Mouse (Mus musculus) liver, postnatal 0 days (tissue): ENCODE measurements around the gene Bank1. TPM values are rescaled to one million over a fixed set of nuclear protein-coding genes. Genes with fewer than 3 reads are reported as not detected.

Experiments used
- ATAC-seq: fragments of 200-750 bp; cut with Nextera tagmentation; 2 replicates; pipeline ENCODE4 v1.8.0; 2017; ENCODE audit warnings: mild to moderate bottlenecking, moderate library complexity
- DNase-seq: peaks from one replicate; pipeline ENCODE4 v3.0.0-alpha.2; 2016
- H3K27ac ChIP-seq: fragments of 300-500 bp; sonication (generic); 2 replicates; pipeline ENCODE4 v1.5.1; 2014; ENCODE audit warnings: antibody characterized with exemption, moderate library complexity, mild to moderate bottlenecking, low read depth
- H3K27me3 ChIP-seq: fragments of 300-500 bp; sonication (generic); 2 replicates; pipeline ENCODE4 v1.6.1; 2014; ENCODE audit warnings: low read length, control low read depth, mixed read lengths; ENCODE audit not compliant: insufficient read depth
- H3K36me3 ChIP-seq: fragments of 300-500 bp; sonication (generic); replicated peaks from 2 replicates; pipeline ENCODE4 v1.6.1; 2014; ENCODE audit warnings: mild to moderate bottlenecking, control low read depth, low read length, moderate library complexity, mixed read lengths; ENCODE audit not compliant: insufficient read depth
- H3K4me1 ChIP-seq: fragments of 300-500 bp; sonication (generic); 2 replicates; pipeline ENCODE4 v1.6.1; 2014; ENCODE audit warnings: antibody characterized with exemption, mild to moderate bottlenecking, control low read depth; ENCODE audit not compliant: insufficient read depth
- H3K4me2 ChIP-seq: fragments of 300-500 bp; sonication (generic); 2 replicates; pipeline ENCODE4 v1.6.1; 2014; ENCODE audit warnings: low read depth, mild to moderate bottlenecking, low read length, moderate library complexity, mixed read lengths
- H3K4me3 ChIP-seq: fragments of 300-500 bp; sonication (generic); 2 replicates; pipeline ENCODE4 v1.5.1; 2014; ENCODE audit warnings: low read depth, low read length
- H3K9ac ChIP-seq: fragments of 300-500 bp; sonication (generic); replicated peaks from 2 replicates; pipeline ENCODE4 v1.6.1; 2014; ENCODE audit warnings: mild to moderate bottlenecking, moderate library complexity
- H3K9me3 ChIP-seq: fragments of 300-500 bp; sonication (generic); 2 replicates; pipeline ENCODE4 v1.6.1; 2016; ENCODE audit warnings: mild to moderate bottlenecking, control low read depth, low read length, mixed read lengths
- CTCF ChIP-seq: sonication (generic); IDR thresholded peaks from 2 replicates; pipeline ENCODE4 v1.5.1; 2016; ENCODE audit warnings: antibody characterized with exemption, low read depth
- EP300 ChIP-seq: IDR thresholded peaks from 2 replicates; pipeline ENCODE4 v1.6.1; 2016; ENCODE audit warnings: antibody characterized with exemption, low read depth, mild to moderate bottlenecking
- WGBS: fragments of 180-500 bp; shearing (Covaris S2); extraction: QIAGEN DNeasy Blood & Tissue Kit; methylation state at CpG from one replicate; pipeline ENCODE4 v1.1.7; 2014; ENCODE audit not compliant: insufficient replicate concordance; 5-methylcytosine and 5-hydroxymethylcytosine counted together
- polyA plus RNA-seq: library from polyadenylated mRNA; unstranded; fragments of >200 nt; fragmentation: Nextera tagmentation; extraction: Ambion mirVana; gene quantifications from 2 replicates; pipeline ENCODE4 v1.2.1, GENCODE M21; 2015

Gene Bank1
- polyA plus RNA-seq, 1 experiment from 2014 or later = 3.0 TPM

GRCm38 (mm10) chr3:136171631-136172030 is 154.2 kb downstream of the Bank1 start:
- Histone ChIP-seq H3K27me3 (no peaks in the 10 kb centered on the region), H3K27ac (no peak overlapping the region), H3K36me3 (no peaks in the 10 kb centered on the region), H3K4me3 (no peak overlapping the region), H3K9me3 (no peaks in the 10 kb centered on the region), H3K4me2 (no peak overlapping the region), H3K9ac (no peak overlapping the region), H3K4me1 (no peaks in the 10 kb centered on the region)
- DNase-seq (no peak), ATAC-seq (no peak)
- TF ChIP-seq CTCF (no peak), EP300 (no peak)

GRCm38 (mm10) chr3:136168071-136168470 is 157.8 kb downstream of the Bank1 start:
- Histone ChIP-seq H3K27ac (no peak overlapping the region), H3K4me2 (no peak overlapping the region), H3K36me3 (no peaks in the 10 kb centered on the region), H3K9me3 (no peaks in the 10 kb centered on the region), H3K4me3 (no peak overlapping the region), H3K9ac (no peak overlapping the region), H3K27me3 (no peaks in the 10 kb centered on the region), H3K4me1 (no peaks in the 10 kb centered on the region)
- WGBS = 76% methylated on average over 4 of the region's 4 CpGs
- TF ChIP-seq CTCF = no peak
- ATAC-seq (no peak), DNase-seq (no peak)

- DNase-seq = no peak
- Histone ChIP-seq H3K4me2 (no peak overlapping the region), H3K27me3 (no peaks in the 10 kb centered on the region), H3K36me3 (no peaks in the 10 kb centered on the region), H3K27ac (no peak overlapping the region), H3K9ac (no peak overlapping the region), H3K4me3 (no peak overlapping the region), H3K4me1 (no peaks in the 10 kb centered on the region), H3K9me3 (no peaks in the 10 kb centered on the region)
- no peak for ATAC-seq
- TF ChIP-seq EP300 (no peak), CTCF (no peak)
- WGBS = 82% methylated on average over 4 of the region's 4 CpGs
Observed at GRCm38 (mm10) chr3:136166671-136167070, 159.2 kb downstream of the Bank1 start.

- TF ChIP-seq EP300 (no peak), CTCF (no peak)
- no peak overlapping the region for H3K9ac ChIP-seq
- no peaks in the 10 kb centered on the region for H3K27me3 ChIP-seq
- WGBS = 76% methylated on average over 2 of the region's 2 CpGs
- no peak overlapping the region for H3K4me2 ChIP-seq
- H3K9me3 ChIP-seq = no peaks in the 10 kb centered on the region
- H3K4me3 ChIP-seq = no peak overlapping the region
- H3K36me3 ChIP-seq = no peaks in the 10 kb centered on the region
- H3K27ac ChIP-seq = no peak overlapping the region
- no peak for ATAC-seq
- H3K4me1 ChIP-seq = no peaks in the 10 kb centered on the region
- no peak for DNase-seq
Observed at GRCm38 (mm10) chr3:136166033-136166361, 159.9 kb downstream of the Bank1 start.

- Histone ChIP-seq H3K4me1 (no peaks in the 10 kb centered on the region), H3K9me3 (no peaks in the 10 kb centered on the region), H3K36me3 (no peaks in the 10 kb centered on the region), H3K27me3 (no peaks in the 10 kb centered on the region), H3K9ac (no peak overlapping the region), H3K4me2 (no peak overlapping the region), H3K27ac (no peak overlapping the region), H3K4me3 (no peak overlapping the region)
- WGBS = 71% methylated on average over 7 of the region's 7 CpGs
- TF ChIP-seq CTCF (no peak), EP300 (no peak)
- ATAC-seq (no peak), DNase-seq (no peak)
Observed at GRCm38 (mm10) chr3:136165167-136166032, 160.5 kb downstream of the Bank1 start.

GRCm38 (mm10) chr3:136158059-136158458 is 167.8 kb downstream of the Bank1 start:
- TF ChIP-seq EP300 (no peak), CTCF (no peak)
- WGBS = 67% methylated on average over 2 of the region's 2 CpGs
- DNase-seq (no peak), ATAC-seq (no peak)
- no peaks in the 10 kb centered on the region for H3K4me1 ChIP-seq
- no peak overlapping the region for H3K4me3 ChIP-seq
- H3K9me3 ChIP-seq = no peaks in the 10 kb centered on the region
- no peaks in the 10 kb centered on the region for H3K36me3 ChIP-seq
- no peak overlapping the region for H3K9ac ChIP-seq
- H3K4me2 ChIP-seq = no peak overlapping the region
- no peaks in the 10 kb centered on the region for H3K27me3 ChIP-seq
- H3K27ac ChIP-seq = no peak overlapping the region

- no peaks in the 10 kb centered on the region for H3K4me1 ChIP-seq
- TF ChIP-seq EP300 (no peak), CTCF (no peak)
- H3K27ac ChIP-seq = no peak overlapping the region
- no peak overlapping the region for H3K4me2 ChIP-seq
- DNase-seq = no peak
- no peaks in the 10 kb centered on the region for H3K9me3 ChIP-seq
- H3K9ac ChIP-seq = no peak overlapping the region
- no peaks in the 10 kb centered on the region for H3K27me3 ChIP-seq
- 53% methylated on average over 1 of the region's 1 CpGs for WGBS
- no peak for ATAC-seq
- H3K36me3 ChIP-seq = no peaks in the 10 kb centered on the region
- H3K4me3 ChIP-seq = no peak overlapping the region
Observed at GRCm38 (mm10) chr3:136155555-136155954, 170.3 kb downstream of the Bank1 start.
